Mouse (Mus musculus): ENCODE data around the gene Srrm1.

GRCm38 (mm10) chr4:135301166-135301565 lies 52.0 kb downstream of the Srrm1 start:
- TF ChIP-seq CTCF (IDR thresholded peaks at IDR 0.05; ENCODE audit: low read depth, low read length), result no peak
- no peak for TF ChIP-seq POLR2A (IDR thresholded peaks at IDR 0.05; ENCODE audit: insufficient read depth, low read length)
